Mouse (Mus musculus) MEL (cell line): ENCODE data around the gene Wfs1.

Experiments
- CHD2 ChIP-seq: IDR thresholded peaks from 2 replicates; pipeline ENCODE4 v1.6.1; 2011; ENCODE audit warnings: low read length, improper control_type of control experiment
- CTCF ChIP-seq, 3 experiments: IDR thresholded peaks in 2 of 3; conservative IDR thresholded peaks in 1 of 3; 2 replicates each; pipeline ENCODE4 v1.5.1; 2011 to 2012; ENCODE audit warnings: low read length in 3 of 3, low read depth in 2 of 3, mild to moderate bottlenecking in 2 of 3, improper control_type of control experiment in 1 of 3, inconsistent platforms in 1 of 3, mixed read lengths in 1 of 3, moderate library complexity in 1 of 3; ENCODE audit not compliant: control insufficient read depth in 1 of 3, insufficient read depth in 1 of 3, poor library complexity in 1 of 3, severe bottlenecking in 1 of 3
- ELF1 ChIP-seq: IDR thresholded peaks from 2 replicates; pipeline ENCODE4 v1.6.1; 2014; ENCODE audit warnings: low read depth, mild to moderate bottlenecking, inconsistent platforms, low read length, improper control_type of control experiment, moderate library complexity
- ETS1 ChIP-seq: IDR thresholded peaks from 2 replicates; pipeline ENCODE4 v1.6.1; 2012; ENCODE audit warnings: low read depth, mild to moderate bottlenecking, inconsistent platforms, low read length, improper control_type of control experiment, moderate library complexity
- MAFK ChIP-seq: IDR thresholded peaks from 2 replicates; pipeline ENCODE4 v1.6.1; 2011; ENCODE audit warnings: low read depth, mild to moderate bottlenecking, low read length, improper control_type of control experiment, borderline replicate concordance
- MAX ChIP-seq: IDR thresholded peaks from 2 replicates; pipeline ENCODE4 v1.6.1; 2011; ENCODE audit warnings: low read length, improper control_type of control experiment
- NRF1 ChIP-seq: IDR thresholded peaks from 2 replicates; pipeline ENCODE4 v1.6.1; 2014; ENCODE audit warnings: low read depth, mild to moderate bottlenecking, inconsistent platforms, low read length, improper control_type of control experiment, moderate library complexity; ENCODE audit not compliant: poor library complexity, insufficient read depth, severe bottlenecking
- POLR2A ChIP-seq, 2 experiments: IDR thresholded peaks; 2 replicates each; pipeline ENCODE4 v1.6.1; 2011 to 2012; ENCODE audit warnings: low read length in 2 of 2, mild to moderate bottlenecking in 2 of 2, control low read depth in 1 of 2, improper control_type of control experiment in 1 of 2, low read depth in 1 of 2, moderate library complexity in 1 of 2; ENCODE audit not compliant: control insufficient read depth in 1 of 2, insufficient read depth in 1 of 2, poor library complexity in 1 of 2
- RCOR1 ChIP-seq: IDR thresholded peaks from 2 replicates; pipeline ENCODE4 v1.6.1; 2012; ENCODE audit warnings: low read depth, mild to moderate bottlenecking, inconsistent platforms, low read length, improper control_type of control experiment
- TBP ChIP-seq: IDR thresholded peaks from 2 replicates; pipeline ENCODE4 v1.8.0; 2011; ENCODE audit warnings: low read depth, low read length, improper control_type of control experiment
- USF1 ChIP-seq: IDR thresholded peaks from 2 replicates; pipeline ENCODE4 v1.6.1; 2014; ENCODE audit warnings: low read depth, mild to moderate bottlenecking, inconsistent platforms, low read length, improper control_type of control experiment, moderate library complexity
- ZC3H11A ChIP-seq: IDR thresholded peaks from 2 replicates; pipeline ENCODE4 v1.6.1; 2012; ENCODE audit warnings: low read depth, mild to moderate bottlenecking, inconsistent platforms, low read length, improper control_type of control experiment
- ZMIZ1 ChIP-seq: IDR thresholded peaks from 2 replicates; pipeline ENCODE4 v1.6.1; 2012; ENCODE audit warnings: low read depth, mild to moderate bottlenecking, inconsistent platforms, low read length, improper control_type of control experiment, moderate library complexity
- ZNF384 ChIP-seq: IDR thresholded peaks from 2 replicates; pipeline ENCODE4 v1.6.1; 2012; ENCODE audit warnings: low read depth, mild to moderate bottlenecking, inconsistent platforms, low read length, improper control_type of control experiment

- TF ChIP-seq CTCF (IDR thresholded peaks at IDR 0.05 in 2 of 3, conservative IDR thresholded peaks at IDR 0.05 in 1 of 3; ENCODE audit: control insufficient read depth in 1 of 3, insufficient read depth in 1 of 3, low read depth in 2 of 3, low read length in 3 of 3, poor library complexity in 1 of 3, severe bottlenecking in 1 of 3) (no peak), MAX (no peak), TBP (no peak), POLR2A (IDR thresholded peaks at IDR 0.05; ENCODE audit: control insufficient read depth in 1 of 2, insufficient read depth in 1 of 2, low read depth in 1 of 2, low read length in 2 of 2, poor library complexity in 1 of 2) (no peak), USF1 (no peak), ELF1 (no peak), ZC3H11A (no peak), ETS1 (no peak), MAFK (no peak), RCOR1 (no peak), ZNF384 (no peak), NRF1 (no peak), ZMIZ1 (no peak), CHD2 (no peak)
Measured at GRCm38 (mm10) chr5:36960501-36960900, 28.5 kb downstream of the Wfs1 start.
